Mouse (Mus musculus) embryo, embryonic 11.5 days (tissue): ENCODE measurements around the gene Ctsd.

Experiments
- DNase-seq: peaks from one replicate; pipeline ENCODE4 v3.0.0-alpha.2; 2012; ENCODE audit warnings: low read depth, low spot score

Gene Ctsd

DNA sequence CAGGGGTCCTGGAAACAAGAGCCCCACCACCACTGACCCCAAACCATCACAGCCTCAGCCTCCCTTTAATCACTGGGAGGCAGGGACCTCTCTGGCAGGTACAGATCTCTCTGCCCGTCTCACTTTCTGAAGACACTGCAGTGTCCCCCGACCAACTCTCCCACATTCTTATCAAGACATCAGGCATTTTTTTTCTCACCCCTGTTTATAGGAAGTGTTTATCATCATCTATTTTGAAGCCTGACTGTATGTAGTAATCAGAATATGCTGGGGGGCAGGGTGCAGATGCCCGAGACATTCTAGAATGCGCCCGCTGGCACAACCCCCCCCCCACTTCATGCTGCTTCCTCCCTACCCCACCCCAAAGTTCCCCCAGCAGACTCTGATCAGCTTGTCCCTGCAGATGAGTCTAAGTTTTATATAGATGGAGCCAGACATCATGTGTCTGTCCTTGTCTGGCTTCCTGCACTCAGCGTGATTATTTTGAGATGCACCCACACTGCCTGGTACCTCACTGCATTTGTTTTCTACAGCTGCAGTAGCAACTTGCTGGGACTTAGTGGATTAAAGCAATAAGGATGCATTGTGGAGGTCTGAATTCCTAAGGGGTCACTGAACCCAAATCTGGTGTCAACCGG, 12.4 kb upstream of the Ctsd start:
- no peak for DNase-seq

DNA sequence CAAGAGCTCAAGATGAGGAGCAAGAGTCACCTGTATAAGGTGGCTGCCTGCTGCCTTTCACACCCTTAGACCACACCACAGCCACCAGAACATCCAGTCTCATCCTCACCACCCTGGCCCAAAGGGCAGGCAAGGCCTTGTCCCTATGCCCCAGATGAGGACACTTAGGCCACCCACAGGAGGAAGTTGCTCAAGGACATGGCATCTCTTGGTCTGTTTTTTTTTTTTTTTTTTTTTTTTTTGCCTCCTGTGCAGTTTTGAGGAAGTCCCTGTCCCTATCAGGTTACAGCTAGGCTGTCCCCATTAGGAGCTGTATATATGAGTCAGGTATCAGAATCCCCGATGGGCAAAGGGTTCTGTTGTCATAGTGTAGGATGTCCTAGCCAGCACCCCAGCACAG, 11.4 kb upstream of the Ctsd start:
- DNase-seq = no peak

DNA sequence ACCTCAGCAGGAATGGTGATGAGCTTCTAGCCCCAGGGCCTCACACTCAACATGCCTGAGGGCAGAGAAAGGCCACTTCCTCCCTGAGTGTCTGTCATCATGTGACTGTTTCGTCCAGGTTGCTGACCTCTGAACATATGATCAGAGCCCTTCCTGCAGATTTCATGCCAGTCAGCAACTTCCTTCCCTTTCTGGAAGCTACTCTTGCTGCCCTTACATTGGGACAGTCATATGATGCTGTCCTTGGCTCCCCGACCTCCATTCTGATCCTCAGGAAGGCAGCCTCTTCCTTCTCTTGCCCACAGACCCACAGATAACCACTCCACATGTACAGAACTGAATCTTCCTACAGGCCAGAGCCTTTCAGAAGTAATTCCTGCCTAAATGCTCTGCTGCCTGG, 10.2 kb upstream of the Ctsd start:
- DNase-seq = no peak

DNA sequence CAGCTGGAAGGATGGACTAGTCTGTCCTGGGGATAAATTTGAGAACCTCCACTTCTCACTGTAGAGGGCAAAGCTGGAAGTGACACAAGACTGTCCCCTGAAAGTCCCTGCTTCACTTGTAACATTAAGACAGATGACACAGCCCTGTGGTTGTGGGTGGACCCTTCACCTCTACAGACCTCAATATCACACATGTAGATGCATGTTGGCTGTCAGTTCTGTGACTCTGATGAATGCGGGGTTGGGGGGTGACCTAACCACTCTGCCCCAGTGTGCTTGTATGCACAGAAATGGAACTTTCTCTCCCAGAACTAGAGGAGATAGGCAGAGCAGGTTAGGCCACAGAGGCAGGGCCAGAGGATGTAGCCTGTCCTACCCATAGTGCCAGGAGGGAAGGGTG, 8.8 kb upstream of the Ctsd start:
- DNase-seq = no peak

DNA sequence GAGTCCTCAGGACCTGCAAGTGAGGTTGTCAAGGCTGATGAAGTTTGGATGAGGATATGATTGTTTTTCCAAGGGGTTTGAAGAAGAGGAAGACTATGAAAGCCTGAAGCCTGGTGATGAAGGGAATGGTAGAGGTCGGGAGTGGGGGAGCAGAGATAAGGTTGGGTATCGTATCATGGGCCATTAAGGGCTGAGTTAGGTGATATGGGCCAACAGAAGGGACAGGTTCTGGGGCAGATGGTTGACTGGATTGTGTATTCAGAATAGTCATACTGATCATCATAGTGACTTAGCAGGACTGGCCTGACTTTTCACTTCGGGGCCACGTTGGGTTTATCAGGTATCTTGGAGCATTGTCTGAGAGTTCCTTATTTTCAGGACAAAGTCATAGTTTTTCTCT, 7.6 kb upstream of the Ctsd start:
- no peak for DNase-seq

DNA sequence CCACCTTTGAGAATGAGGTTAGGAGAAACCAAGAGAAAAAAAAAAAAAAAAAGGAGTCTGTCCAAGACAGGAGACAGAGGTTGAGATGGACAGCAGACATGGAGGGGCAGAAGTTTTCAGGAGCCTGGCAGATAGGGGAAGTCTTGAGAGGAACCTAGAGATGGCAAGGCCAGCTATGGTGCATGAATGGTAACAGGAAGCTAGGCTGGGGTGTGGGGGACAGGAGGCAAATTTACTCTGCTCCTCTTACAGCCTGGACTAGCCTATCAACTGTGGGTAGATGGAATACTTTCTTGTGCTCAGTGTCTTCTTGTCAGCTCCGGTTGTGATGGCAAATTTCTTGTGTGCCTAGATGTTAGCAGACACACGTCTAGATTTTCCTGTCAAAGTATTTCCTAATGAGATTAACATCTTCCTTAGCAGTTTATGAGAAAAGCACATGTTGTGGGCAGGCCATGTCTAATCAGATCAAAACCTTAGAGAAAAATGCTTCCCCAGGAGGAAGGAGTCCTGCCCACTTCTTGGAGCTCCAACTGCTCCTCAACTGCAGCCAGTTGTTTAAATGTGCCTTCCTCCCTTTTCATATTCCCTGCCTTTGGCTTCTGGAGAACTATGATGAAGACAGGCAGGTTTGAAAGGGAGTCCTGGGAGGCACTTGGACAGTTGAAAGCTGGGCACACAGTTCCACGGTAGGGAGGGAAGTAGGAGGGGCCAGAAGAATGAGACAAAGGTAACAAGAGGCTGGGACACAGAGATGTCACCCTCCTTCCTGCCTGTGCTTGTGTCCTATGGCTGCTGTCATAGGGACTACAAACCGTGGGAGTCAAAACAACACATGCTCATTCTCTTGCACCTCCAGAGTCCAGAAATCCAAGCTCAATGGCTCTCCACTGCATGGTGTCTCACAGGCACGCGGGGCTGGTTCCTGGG, 6.7 kb upstream of the Ctsd start:
- DNase-seq = no peak

DNA sequence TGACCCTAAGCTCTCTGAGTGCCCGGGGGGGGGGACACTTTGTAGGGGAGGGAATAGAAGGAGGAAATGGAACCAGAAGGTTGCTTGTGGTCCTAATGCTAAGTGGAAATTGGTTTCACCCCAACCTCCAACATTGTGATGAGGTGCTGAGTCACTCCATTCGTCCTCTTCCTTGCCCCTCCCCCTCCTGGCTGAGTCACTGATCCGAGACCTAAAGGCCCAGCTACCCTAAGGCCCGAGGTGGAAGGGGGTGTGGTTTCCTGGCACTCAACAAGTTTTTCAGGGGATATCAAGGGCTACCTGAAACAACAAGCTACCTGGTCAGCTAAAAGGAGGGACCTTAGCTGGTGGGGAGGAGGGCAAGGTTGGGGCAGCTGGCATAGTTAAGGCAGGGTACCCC, 5.4 kb upstream of the Ctsd start:
- no peak for DNase-seq

DNA sequence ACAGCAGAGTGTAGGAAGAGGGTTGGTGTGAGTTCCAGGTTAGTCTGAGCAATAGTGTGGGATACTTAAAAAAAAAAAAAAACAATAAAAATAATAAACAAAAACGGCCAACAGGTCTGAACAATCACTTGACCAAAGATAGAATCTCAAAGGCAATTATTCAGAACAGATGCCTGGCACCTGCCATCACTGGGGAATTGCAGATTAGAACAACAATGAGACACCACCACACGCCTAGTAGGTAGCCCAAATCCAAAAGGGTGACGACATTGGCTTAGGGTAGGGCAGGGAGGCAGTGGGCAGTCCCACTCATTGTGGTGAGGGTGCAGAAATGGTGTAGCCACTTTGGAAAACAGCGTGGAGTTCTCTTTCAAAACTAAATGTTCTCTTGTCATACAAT, 3.8 kb upstream of the Ctsd start:
- DNase-seq = no peak

DNA sequence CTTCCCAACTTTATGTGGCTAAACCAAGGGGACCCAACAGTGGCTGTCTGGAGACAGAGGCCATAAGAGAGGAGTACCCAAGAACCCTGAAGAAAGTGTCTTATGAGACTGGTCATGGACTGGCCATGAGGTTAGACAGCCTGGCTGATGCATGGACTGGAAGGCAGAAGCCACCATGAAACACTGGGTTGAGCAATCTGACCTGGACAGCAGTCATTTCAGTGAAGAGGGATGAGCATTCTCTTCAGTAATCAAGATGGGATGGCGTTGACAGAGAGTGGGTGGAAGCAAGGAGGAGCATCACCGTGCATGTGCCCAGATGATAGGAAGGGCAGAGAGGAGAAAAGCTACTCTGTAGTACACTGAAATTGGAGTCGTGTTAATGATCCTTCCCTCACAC, 3.3 kb upstream of the Ctsd start:
- DNase-seq = no peak

DNA sequence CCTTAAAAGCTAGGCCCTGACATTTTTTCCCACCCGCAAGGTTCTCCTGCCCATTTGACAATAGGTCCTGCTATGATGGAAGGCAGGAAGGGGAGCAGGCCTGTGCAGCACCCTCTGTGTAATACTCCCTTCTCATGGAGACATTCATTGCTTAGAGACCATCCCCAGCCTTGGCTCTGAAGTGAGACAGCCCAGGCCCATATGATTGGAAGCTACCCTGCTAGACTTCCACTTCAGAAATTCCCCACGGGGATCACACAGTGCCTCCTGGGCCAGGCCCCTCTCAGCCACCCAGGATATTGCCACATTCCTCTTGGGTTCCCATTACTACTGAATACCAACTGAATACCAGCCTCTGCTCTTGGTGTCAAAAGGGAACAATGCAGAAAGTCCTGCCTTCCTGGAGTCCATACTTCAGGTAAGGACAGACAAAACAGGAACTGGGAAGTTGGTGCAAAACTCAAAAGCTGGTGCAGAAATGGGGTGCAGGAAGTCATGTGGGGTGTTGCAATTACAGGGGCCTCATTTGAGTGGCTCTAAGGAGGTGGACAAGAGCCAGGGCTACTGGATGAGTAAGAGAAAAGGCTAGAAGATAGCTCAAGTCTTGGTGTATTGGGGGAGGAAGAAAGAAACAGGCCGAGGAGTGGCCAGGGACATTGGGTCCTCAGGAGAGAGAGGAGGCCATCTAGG, 2.3 kb upstream of the Ctsd start:
- DNase-seq = no peak

DNA sequence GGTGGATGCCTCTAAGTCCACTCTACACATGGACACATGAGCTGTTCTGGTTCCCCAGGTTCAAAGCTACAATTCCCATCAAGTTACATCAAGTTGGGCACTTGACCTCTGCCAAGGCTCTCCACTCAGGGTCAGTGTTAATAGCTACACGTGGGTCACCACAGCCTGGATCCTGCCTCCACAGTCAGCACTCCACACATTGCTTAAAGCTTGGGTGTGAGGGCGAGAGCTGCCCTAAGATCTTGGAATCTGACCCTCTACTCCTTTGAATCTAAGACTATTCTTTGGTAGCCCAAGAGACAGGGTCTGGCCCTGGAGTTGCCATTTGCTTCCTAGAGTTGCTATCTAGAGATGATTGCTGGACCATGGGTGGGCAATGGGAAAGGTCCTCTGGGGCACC, 902 bp upstream of the Ctsd start:
- DNase-seq = no peak

DNA sequence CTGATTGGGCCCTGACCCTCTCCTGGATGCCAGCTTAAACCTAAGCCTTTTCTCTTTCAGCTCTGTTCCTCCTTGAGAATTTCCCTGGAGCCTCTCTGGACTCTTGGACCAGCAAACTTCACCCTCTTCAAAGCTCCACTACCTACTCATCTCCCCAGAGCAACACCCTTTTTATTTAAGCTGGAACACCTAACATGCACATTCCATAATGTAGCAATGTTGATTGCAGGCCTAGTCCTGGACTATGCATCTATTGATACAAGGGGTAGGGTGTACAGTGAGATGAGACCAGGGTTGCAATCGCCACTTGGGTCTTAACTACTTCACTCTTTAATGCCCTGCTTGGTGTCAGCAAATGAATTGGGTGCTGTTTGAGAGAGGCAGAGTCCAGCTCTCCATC, 360 bp upstream of the Ctsd start:
- no peak for DNase-seq

DNA sequence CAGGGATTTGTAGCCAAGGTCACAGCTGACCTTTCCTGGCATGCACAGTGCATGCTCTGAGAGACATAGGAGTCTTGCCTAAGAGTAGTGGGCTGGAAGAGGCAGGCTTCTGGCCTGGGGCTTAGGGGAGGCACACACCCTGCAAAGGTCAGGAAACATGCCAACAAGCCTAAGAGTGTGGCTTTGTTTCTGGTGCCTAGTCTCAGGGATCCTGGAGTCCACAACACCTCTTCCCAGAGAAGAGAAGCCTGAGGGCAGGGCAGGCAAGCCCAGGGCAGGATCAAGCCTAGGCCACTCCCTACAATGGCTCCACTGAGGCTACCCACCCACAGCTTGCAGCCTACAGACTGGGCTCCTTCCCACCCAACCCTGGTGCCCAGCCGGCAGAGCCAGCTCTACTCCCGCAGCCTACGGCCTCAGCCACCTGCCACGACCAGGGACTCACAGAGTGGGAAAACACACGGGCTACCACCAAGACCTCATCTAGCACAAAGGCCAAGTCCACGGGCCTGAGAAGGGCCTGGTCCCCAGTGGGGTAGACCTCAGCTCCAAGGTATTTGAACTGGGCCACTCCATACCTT, 1.1 kb downstream of the Ctsd start:
- no peak for DNase-seq

DNA sequence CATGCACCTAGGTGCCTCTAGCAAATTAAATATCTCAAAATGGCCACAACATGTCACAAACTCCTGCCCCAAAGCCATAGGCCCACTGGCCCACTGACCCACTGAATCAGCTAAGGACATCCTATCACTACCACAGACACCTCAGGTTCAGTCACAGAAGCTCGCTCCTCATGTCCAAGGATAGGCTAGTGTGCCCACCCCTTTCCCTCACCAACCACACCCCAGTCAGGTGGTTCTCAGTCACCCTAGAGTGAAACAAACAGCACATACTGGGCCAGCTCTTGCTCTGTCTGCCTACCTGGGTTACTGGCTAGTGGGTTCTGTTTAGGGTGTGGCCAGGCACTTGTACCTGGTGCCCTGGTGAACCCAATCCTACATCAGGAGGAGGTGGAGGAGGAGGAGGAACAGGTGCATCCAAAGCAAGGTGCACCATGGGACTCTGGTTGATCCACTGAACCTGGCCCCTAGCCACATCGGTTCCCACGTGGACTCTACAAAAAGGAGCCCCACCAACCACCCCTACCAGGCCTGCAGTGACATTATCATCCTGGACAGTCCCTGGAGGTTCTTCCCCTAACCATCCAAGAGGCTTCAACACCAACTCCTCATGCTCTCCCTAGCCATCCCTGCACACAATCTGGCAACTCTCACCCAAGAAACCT, 2.0 kb downstream of the Ctsd start:
- DNase-seq = no peak

DNA sequence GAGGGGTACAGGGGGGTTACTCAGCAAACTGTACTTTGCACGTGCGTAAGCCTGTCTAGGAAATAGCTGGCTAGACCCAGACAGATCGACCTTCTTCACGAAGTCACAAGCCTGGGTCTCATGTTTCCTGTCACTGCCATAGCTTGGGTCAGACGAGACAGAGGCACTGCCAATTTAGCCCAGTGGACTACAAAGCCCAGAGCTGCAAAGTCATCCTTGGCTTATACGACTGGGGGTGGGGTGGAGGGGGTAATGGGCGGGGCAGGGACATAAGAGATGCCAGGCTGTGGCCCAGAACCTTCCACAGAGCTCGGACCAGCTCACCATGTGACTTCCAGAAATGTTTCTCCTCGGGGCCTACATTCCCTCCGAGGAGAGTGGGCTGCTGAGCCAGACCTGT, 3.5 kb downstream of the Ctsd start:
- DNase-seq = no peak

DNA sequence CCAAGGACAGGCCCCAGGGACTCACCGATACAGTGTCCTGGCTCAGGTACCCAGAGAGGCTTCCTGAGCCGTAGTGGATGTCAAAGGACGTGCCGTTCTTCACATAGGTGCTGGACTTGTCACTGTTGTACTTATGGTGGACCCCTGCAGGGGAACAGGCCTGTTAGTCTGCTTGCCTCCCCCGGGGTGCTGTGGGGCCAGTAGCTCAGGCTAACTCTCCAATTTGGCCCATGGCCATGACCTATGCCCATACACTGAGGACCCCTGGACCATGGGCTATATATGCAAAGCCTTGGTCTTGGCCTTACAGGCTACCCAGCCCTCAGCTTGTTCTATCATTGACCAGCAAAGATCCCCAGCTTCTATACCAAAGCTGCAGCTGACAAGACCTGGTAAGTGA, 5.3 kb downstream of the Ctsd start, which contains the start of gene Gm49369:
Gm49369 (minus strand) TSS at position 101 of the 400 bp plus-strand sequence.
- DNase-seq = no peak

DNA sequence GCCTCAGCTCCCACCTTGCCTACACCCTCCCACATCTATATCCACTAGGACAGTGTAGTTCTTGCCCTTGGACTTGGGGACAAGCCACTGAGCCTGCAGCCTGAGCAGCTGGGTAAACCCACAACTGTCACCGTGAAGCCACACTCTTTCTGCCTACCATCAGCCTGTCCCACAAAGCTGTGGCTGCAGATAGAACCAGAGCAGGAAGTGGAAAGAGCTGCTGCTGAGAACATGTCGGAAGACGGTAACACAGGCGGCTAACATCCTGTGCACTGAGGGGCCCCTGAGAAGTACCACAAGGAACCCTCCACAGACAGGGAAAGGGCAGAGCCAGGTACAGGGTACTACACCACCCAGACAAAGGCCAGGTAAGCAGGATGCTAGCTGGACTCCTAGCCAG, 6.7 kb downstream of the Ctsd start:
- no peak for DNase-seq

DNA sequence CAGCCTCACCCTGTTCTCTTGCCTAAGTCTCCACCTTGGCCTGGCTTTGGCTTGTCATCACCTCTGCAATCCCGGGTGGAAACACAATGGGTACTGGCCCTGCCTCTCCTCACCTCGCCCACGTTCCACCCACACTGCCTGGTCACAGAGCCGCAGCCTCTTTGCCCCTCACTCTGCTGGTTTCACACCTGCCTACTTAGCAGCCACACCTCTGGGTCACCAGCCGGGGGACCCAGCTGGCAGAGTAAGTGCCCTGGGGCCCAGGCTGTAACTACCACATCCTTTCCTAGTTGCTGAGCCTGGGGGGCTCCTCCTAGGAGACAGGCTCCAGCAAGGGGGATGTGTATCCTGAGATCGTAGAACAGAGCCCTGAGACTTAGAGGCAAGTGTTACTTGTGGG, 8.7 kb downstream of the Ctsd start:
- DNase-seq = no peak

DNA sequence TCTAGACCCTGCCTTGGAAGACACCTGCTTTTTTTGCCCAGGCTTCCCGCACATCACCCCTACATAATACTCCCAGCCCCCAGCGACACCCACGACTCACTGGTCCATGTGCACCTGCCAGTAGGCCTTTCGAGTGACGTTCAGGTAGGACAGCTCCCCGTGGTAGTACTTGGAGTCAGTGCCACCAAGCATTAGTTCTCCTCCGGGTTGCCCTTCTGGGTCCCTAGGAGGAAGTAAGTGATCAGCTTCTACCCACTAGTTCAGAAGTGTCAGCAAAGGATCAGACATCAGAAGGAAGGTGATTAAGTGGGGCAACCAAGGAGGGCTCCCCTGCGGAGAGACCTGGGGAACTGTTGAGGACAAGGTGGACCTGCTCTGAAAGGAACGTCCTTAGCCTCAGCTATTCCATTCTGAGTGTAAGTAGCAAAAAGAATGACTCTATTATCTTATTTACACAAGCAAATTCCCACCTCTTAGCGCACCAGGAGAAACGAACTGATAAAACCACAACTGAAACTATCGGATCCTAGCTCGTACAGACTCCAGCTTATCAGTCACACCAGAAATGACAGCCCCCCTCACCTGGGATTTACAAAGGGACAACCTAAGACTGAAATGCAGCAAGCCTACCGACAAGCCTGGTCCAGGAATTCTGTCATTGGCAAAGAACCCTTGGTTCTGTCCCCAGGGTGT, 10.5 kb downstream of the Ctsd start:
- no peak for DNase-seq

DNA sequence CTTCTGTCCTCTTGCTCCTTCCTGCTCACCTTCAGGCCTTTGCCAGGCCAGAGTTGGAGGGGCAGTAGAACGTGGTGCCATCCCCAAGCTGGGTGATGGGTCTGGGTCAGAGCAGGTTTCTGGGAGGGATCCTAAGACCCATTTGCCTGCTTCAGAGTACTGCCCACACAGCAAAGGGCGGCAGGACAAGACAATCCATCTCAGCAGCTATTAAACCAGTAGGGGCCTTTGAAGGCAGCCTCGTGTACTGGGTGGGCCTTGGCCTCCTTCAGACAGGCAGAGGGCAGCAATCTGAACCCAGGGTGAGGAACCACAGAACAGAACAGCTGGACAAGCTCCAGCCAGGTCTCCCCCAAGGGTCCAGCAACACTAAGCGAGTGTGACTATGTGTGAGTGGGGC, 11.7 kb downstream of the Ctsd start:
- no peak for DNase-seq

DNA sequence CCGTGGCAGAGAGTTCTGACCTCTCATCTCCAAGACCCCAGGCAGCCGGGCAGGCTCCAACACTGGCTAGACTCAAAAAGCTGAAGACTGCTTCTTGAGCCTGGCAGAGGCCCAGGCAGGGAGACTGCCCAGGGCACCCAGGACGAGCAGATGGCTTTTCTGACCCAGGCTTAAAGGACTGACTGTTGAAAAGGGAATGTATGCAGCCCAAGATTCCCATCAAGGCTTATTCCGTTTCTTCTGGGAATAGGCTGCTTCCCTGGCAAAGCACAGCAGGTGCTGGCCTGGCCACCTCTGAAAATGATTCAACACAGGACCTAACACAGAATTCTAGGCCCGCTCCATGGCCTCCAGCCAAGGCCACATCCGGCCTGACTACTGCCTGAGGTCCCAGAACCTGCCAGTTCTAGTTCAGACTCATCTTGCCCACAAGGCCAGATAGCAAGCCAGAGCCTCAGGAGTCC, 12.5 kb downstream of the Ctsd start:
- no peak for DNase-seq
